Mouse (Mus musculus) megakaryocyte, embryonic 14.5 days (primary cell): ENCODE data around the gene Pdgfd.

Source experiments
- FLI1 ChIP-seq: IDR thresholded peaks from 2 replicates; pipeline ENCODE4 v1.6.1; 2012; ENCODE audit warnings: low read length, inconsistent platforms, mixed read lengths
- GATA1 ChIP-seq: IDR thresholded peaks from 3 replicates; pipeline ENCODE4 v1.6.1; 2012; ENCODE audit warnings: mixed read lengths, low read length, inconsistent platforms, borderline replicate concordance

GRCm38 (mm10) chr9:6168391-6169037 lies at the start of gene Pdgfd:
- no peak for TF ChIP-seq GATA1
- TF ChIP-seq FLI1 = no peak
